Mouse (Mus musculus): ENCODE measurements around the gene Gm6812. TPM values are rescaled to one million over a fixed set of nuclear protein-coding genes. Genes with fewer than 3 reads are reported as not detected.
"Not testable (repeated sequence)": the region's sequence is repeated elsewhere in the genome, so short reads cannot be mapped to it uniquely, and the experiment has no call there.

Gm6812 gene
- polyA plus RNA-seq (2021), result not detected

DNA sequence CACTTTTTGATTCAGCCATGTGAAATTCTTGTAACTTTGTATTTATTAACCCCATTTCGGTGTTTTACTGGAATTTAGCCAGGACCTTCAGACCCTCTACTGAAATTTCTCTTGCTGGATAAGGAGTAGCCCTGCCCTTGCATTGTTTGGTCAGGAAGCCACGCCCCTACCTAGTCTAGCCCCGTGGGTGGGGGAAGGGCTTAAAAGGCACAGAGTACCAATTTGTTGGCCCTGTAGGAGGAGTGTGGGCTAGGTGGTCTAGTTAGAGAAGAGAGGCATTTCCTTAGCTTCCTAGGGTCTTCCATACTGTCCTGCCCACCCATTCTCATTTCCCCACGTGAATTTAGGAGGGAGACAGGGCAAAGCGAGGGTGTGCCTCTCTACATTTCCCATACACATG, at the start of gene Gm6812:
Gm6812 (minus strand) TSS at position 101 of the 400 bp plus-strand sequence.
- CTCF ChIA-PET; POLR2A ChIA-PET; ATAC-seq; in situ Hi-C loops (cut with MboI; ENCODE audit: low pct_unique_long_range_greater_than_20kb); DNase-seq (ENCODE audit: low read depth, low spot score): not testable (repeated sequence)
- H3K27me3 ChIP-seq, result peaks cover 26% of the 10 kb centered on the region

DNA sequence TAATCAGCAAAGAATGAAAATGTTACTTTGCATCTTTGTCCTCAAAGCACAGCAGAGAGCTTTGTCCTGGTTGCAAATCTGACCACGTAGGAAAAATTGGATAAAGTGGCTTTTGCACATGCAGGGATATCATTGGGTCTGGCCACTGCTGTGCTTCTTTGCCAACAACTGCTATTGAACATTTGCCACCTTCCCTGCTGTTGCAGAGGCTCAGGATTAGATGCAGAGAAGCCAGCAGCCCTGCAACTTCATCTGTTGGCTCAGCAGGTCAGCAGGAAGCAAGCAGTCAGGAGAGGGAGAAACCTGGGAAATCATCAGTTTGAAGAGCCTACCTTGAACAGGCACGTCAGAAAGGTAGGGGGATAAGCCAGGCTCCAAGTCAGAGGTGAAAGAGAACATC, 27.7 kb downstream of the Gm6812 start:
- CTCF ChIA-PET, result no interaction called here
- ATAC-seq (no peak), DNase-seq (ENCODE audit: low read depth, low spot score) (no peak)
- peaks cover 11% of the 10 kb centered on the region for H3K27me3 ChIP-seq
- POLR2A ChIA-PET, result no interaction called here
- in situ Hi-C loops (cut with MboI; ENCODE audit: low pct_unique_long_range_greater_than_20kb), result no loop called here
- TF ChIP-seq CTCF (IDR thresholded peaks at IDR 0.05), result no peak

Other genes with a start within 250 kb of the Gm6812 start
- 46.3 TPM for gene Fmr1, start 214.5 kb downstream of the Gm6812 start, polyA plus RNA-seq (2021)
- not detected for gene Fmr1nb, start 131.2 kb downstream of the Gm6812 start, polyA plus RNA-seq (2021)
- gene Gm14698, start 72.0 kb downstream of the Gm6812 start, polyA plus RNA-seq (2021), result 3.9 TPM